Mouse (Mus musculus): ENCODE measurements around the gene Aplp1.
A peak's percentile ranks its signal among the peaks of the same experiment; 100 is the strongest.
"Not testable (repeated sequence)": the region's sequence is repeated elsewhere in the genome, so short reads cannot be mapped to it uniquely, and the experiment has no call there.

Gene Aplp1

DNA sequence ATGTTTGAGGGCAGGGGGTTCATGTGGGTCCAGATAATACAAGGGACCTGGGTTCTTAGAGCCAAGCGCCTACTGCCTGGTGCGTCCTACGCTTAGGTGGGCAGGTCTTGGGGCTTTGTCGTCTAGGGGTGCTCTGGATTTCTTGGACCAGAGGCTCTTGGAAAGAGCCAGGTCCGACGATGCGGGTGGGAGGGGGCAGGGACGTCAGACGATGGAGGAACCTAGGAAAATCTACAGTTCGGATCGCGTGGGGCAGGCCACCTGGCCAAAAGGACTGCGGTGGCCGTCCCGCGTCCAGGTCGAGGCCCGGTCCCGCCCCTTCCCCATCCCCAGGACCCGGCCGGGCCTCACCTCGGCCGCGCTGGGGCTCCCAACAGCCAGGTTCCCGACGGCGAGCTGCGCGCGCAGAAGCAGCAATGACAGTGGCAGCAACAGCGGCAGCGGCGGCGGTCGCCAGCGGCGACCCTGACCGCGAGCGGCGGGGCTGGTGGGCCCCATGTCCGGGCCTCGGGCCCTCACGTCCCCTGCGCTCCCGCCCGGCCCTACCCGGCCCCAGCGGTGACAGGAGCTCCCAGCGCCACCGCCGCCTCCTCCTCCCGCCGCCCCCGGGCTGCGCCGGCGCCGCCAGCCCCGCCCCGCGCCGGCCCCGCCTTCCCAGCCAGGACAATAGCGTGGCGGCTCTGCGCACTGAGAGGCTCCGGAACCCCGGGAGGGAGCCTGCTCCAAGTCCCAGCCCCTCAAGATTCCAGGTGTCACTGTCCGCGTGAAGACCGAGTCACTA, at the start of gene Aplp1:
Gene Aplp1 (minus strand): TSS at position 565 of the 781 bp plus-strand sequence.
- DNase-seq (ENCODE audit: extremely low read depth, insufficient read length, low spot score): no peak

DNA sequence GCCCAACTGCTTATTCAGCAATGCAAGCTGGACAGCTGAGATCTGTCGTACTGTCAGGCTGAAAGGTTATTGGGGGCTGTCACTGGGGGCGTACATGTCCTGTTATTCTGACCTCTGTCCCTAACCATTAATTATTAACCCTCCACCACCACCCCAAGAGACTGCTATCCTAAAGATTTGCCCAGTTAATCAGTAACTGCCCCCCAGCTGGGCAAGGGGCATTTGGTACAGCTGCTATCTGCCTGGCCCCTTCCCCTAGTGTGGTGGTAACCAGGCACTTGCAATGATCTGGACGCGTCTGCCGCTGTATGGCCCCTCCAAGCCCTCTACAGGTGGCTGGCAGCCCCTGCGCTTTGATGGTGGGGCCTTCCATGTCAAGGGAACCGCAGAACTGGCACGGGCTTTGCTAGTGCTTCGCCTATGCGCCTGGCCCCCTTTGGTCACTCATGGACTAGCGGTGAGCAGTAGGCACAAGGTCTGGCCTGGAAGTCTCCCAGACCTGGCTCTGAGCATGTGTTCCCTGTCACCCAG, 48.1 kb upstream of the Aplp1 start, which contains the start of gene Prodh2:
Gene Prodh2 (plus strand): TSS at position 222 of the 531 bp plus-strand sequence.
- no peak for DNase-seq (ENCODE audit: extremely low read depth, insufficient read length, low spot score)

DNA sequence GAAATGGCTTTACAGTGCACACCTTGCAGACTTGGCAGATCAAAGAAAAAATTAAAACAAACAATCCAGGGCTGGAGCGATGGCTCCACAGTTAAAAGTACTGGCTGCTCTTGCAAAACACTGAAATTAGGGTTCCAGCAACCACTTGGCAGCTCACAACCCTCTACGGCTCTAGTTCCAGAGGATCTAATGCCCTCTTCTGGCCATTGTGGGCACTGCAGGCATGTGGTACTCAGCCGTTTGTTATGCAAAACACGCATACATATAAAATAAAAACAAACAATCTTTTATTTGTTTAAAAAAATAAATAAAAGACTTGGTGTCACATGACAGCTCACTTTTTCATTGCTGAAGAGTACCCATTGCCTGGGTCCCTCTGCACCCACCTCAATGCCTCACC, 47.4 kb upstream of the Aplp1 start:
- DNase-seq (ENCODE audit: extremely low read depth, insufficient read length, low spot score): peak; percentile 22

DNA sequence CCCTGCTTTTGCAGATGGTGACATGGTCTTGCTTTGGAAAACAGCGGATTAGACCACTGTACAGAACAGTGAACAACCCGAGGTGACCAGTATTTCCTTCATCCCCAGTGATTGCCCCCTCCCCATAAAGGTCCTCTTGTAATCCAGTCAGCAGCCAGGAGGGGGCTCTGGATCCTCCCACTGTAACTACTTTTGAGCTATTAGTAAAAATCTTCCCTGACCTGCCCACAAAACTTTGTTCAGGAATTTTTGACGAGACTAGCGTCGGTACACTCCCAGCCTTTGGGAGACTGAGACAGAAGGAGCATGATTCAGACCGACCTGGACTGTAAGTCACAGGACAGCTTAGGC, 45.6 kb upstream of the Aplp1 start:
- no peak for DNase-seq (ENCODE audit: extremely low read depth, insufficient read length, low spot score)

DNA sequence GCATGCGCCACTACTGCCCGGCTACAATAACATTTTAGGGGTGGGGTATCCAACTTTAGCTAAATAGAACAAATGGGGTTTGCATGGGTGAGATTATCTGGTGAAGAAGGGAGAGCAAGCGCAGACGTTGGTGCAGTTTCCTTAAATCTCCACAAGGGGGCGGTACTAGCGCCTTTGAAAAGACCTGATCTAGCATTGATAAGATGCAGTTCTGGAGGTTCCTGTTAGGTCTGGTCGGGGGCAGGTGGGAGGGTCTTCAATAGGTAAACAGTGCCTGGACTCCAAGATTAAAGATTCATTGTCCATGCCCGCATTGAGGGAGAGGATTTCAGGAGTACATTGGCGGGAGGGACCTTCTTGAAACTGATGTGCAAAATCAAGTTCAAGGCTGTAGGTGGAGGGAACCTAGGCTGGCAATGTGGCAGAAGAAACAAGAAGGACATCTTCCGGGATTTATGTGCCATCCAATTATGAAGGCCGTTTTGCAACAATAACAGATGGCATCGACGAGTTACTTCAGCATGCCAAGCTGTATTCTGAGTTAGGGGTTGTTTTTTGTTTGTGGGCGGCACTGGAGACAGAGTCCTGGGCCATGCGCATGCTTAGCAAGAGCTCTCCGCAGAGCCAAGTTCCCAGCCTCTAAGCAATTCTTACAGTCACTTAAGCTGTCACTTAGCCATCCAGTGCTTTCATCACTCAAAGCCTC, 45.1 kb upstream of the Aplp1 start:
- no peak for DNase-seq (ENCODE audit: extremely low read depth, insufficient read length, low spot score)

DNA sequence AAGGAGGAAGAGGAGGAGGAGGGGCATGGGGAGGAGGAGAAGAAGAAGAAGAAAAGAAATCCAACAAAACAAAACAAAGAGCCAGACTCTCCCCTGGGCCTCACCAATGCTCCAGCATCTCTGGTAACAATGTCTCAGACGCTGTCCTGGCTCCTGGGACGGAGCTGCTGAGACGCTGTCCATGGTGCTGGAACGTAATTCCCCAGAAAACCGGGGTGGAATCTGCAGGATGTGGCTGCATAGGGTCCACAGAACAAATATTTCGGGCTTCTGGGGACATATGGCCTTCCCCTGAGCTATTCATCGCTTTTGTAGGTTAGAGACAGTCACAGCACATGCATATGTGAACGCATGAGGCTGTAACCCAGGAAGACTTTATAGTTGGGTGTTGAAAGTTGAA, 38.9 kb upstream of the Aplp1 start:
- no peak for DNase-seq (ENCODE audit: extremely low read depth, insufficient read length, low spot score)

DNA sequence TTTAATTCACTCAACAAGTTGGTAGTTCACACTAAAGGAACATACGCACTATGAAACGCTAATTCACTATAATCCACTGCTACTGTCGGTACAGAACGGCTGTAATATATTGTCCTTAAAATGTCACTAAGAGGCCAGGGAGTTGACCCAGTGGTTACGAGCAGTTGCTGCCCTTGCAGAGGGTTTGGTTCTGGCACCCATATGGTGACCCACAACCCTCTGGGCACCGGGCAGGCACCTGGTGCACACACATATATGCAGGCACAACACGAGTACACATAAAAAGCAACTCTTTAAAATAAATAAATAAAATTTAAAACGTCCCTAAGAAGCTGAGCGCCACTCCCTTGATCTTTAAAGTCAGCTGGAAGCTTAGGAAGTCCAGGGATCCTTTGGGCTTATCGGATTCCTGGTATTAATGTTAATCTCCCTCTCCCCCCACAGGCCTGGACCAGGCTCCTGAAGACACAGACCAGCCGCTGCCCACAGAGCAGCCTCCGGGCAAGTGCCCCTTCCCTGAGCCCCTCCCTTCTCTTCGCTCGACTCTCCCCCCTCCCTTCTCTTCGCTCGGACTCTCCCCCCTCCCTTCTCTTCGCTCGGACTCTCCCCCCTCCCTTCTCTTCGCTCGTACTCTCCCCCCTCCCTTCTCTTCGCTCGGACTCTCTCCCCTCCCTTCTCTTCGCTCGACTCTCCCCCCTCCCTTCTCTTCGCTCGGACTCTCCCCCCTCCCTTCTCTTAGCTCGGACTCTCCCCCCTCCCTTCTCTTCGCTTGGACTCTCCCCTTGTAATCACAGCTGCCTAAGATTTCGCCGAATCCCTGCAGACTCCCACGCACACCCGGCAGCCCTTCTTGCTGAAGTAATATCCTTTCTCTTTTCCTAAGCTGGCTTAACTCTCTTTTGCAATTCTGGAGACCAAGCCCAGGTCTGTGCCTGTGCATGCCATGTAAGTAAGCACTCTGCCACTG, 32.4 kb upstream of the Aplp1 start:
- DNase-seq (ENCODE audit: extremely low read depth, insufficient read length, low spot score): no peak

DNA sequence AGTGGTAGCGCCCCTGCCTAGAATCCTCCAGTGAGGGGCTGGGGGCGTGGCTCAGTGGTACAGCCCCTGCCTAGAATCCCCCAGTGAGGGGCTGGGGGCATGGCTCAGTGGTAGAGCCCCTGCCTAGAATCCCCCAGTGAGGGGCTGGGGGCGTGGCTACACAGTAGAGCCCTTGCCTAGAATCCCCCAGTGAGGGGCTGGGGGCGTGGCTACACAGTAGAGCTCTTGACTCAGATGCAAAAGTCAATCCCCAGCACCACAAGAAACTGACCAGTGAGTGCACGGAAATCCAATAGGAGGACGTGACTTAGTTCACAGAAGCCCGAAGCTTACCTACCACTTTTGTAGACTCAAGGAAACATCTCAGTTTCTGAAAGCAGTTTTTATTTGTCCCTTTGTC, 30.8 kb upstream of the Aplp1 start:
- not testable (repeated sequence) for DNase-seq (ENCODE audit: extremely low read depth, insufficient read length, low spot score)

DNA sequence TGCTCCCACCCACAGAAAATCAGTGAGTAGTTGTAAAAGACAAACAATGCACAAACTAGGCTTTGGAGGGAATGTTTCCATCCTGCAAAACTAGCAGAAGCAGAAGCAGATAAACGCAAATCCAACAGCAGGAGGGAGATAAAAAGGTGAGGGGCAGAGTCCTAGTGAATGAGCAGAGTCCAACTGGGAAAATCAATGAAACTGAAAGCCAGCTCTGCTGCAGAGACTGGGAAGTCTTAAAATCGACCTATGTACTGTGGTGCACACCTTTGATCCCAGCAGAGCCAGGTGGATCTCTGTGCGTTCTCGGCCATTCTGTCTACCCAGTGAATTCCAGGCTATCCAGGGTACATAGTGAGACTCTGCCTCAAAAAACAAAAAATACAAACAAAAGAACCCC, 29.7 kb upstream of the Aplp1 start:
- no peak for DNase-seq (ENCODE audit: extremely low read depth, insufficient read length, low spot score)

DNA sequence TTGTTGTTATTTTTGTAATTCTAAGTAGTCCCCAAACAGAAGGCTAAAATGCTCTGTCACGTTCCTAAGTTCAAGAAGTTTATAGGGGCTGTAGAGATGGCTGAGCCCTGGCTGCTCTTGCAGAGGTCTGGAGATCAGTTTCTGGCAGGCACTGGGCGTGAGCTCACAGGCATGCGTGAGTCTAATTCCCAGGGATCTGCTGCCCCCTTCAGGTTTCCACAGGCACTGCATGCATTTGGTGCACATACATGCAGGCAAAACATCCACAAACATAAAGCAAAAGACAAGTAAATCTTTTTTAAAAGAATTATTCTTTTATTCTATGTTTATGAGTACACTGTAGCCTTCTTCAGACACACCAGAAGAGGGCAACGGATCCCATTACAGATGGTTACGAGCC, 27.1 kb upstream of the Aplp1 start:
- DNase-seq (ENCODE audit: extremely low read depth, insufficient read length, low spot score): no peak

DNA sequence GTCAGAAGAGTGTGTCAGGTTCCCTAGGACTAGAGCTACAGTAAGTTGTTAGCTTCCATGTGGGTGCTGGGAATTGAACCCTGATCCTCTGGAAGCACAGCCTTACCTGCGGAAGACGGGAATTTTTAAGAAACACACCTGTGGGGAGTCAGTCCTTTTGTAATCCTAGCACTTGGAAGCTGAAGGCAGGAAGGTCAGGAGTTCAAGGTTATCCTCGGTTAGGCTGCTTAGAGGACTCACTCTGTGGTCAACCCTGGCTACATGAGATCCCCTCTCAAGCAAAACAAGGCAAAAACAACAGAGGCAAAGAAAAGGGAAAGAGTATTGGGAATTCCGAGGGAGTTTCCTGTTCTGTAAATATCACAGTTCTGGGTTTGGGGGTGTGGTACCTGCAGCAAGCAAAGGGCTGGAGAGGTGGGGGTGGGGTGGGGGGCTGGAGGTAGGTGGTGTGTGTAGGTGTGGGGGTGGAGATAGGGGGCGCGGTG, 19.5 kb upstream of the Aplp1 start:
- no peak for DNase-seq (ENCODE audit: extremely low read depth, insufficient read length, low spot score)

DNA sequence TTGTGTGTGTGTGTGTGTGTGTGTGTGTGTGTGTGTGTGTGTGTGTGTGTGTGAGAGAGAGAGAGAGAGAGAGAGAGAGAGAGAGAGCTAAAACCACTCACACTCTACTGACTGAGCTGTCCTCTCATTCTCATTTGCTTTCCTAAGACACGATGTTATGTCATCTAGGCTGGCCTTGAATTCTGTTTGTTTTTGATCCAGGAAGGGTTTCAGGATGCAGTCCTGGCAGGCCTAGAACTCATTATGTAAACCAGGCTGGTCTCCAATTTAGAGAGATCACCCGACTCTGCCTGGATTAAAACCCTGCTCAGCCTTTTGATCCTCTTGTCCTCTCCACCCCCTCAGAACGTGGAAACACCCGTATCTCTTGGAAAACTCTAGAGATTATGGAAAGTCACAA, 18.7 kb upstream of the Aplp1 start:
- no peak for DNase-seq (ENCODE audit: extremely low read depth, insufficient read length, low spot score)

DNA sequence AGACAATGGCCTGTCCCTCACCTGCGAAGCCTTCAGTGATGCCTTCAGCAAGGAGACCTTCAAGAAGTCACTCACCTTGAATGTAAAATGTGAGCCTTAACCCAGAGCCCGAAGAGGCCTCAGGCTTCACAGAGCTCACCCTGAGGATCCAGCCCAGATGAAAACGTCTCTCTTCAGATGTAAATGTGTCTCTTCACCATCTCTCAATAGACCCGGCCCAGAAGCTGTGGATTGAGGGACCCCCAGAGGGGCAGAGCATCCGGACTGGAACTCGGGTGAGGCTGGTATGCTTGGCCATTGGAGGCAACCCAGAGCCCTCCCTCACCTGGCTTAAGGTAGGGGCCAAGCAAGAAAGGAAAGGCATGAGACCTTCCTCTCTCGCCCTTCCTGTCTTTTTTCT, 18.2 kb upstream of the Aplp1 start:
- DNase-seq (ENCODE audit: extremely low read depth, insufficient read length, low spot score): no peak

DNA sequence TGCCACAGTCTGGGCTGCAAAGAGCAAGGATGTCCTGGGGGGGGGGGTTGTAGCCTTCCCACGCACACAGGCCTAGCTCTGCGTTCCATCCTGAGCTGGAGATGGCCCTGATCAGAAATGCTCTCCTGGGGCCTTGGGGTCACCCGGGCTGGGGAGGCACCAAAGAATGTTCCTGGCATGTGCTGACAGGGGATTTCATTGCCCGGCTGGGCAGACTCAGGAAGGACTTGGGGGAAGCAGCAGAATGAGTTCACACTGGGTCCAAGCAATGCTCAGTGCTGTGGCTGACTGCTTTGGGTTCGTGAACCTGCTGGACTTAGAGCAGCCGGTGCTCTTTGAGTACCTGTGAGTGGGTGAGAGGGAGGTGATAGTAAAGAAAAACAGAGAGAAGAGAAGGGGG, 14.1 kb upstream of the Aplp1 start:
- DNase-seq (ENCODE audit: extremely low read depth, insufficient read length, low spot score): no peak

DNA sequence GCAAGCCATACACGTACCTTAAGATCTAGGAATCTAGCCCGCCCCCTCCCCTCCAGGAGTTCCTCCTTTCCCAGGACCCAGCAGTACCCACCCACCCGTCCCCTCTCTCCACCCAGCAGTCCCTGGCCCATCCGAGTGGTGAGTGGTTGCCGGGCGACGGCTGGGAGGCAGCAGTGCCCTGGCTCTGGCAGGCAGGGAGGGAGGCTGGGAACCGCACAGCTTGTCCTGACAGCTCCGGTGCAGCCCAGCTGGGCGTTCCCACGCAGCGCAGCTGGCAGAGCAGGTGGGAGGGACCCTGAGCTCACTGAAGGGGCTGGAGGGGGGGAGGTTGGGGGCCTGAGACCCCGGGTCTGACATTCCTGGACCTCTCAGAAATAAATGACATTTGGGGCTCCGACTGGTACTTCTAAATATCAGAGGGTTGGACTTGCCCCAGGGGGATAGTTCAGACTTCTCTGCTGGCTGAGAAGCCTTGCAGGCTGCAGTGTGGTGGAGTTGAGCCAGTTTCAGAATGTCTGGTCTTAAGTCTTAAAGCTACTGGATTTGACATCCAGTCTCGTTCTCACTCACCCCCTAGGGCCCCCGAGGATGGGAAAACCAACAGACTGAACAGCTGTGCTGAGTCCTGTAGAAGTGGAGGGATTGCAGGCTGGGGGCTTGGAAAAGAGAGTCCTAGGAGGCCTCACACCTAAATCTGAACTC, 12.4 kb upstream of the Aplp1 start, which contains the start of the genes Kirrel2 and Nphs1:
Gene Kirrel2 (minus strand): TSS at position 62 of the 702 bp plus-strand sequence.
Gene Nphs1 (plus strand): TSS at position 687 of the 702 bp plus-strand sequence.
- DNase-seq (ENCODE audit: extremely low read depth, insufficient read length, low spot score): no peak

DNA sequence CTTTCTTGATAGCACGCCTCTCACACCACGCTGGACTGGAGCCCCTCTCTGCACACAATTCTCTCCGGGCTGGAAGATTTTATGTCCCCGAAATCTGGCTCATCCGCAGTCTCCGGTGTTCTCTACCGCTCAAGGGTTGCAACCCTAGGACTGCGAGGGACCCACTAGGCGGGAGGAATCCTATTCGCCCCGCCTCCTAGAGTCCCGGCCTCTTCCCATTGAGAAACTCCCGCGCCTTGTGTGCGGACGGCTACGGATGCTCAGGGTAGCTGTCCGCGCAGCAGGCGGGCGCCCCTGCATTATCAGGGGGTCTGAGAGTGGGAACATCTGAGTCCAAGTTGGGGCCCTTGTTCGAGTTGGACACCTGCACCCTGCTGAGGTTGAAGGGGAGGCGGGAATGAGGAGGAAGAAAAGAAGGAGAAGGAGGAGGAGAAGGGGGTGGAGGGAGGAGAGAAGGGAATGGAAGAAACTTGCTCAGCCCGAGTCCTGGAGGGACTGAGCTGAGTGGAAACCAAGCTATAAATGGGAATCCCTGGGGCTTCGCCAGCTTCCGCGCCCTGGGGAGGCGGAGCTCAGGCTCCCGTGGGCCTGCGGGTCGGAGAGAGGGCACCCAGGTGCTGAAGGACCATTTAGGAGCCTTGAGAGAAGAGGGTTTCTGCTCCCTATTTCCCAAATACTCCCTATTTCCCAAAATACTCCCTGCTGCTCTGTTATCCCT, 11.7 kb upstream of the Aplp1 start:
- no peak for DNase-seq (ENCODE audit: extremely low read depth, insufficient read length, low spot score)

DNA sequence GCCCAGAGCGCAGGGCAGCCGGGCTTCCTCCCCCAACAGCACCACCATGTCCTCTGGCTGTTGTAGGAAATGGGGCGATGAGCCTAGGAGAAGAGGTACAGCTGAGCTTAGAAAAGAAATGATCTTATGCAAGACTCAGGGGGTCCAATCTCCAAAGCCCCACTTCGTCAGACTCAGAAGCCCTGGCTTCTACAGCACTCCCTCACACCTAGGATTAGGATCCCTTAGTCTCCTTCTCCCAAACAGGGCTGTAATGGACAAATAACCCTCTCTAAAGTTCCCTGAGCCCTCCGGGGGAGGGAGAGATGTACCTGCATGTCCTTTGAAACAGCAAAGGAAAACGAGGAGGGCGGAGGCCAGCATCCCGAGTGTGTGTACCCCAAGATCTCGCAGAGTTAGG, 11.2 kb upstream of the Aplp1 start:
- no peak for DNase-seq (ENCODE audit: extremely low read depth, insufficient read length, low spot score)

DNA sequence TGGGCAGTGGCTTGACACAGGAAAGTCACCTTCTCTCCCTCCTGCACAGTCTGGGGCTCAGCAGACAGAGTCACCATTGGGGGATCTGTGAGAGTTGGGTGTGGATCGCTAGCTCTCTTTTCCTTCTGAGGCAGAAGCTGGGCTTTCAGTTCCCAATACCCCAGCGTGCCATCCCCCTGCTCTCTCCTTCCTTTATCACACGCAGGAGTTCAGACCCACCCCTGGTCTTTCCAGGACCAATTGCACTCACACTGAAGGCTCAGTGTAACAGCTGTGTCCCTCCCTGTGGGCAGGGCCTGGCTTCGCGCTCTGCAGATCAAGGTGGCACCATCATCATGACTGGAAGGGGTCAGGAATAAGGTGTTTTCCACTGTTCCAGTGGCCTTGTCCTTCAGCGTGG, 8.9 kb upstream of the Aplp1 start:
- no peak for DNase-seq (ENCODE audit: extremely low read depth, insufficient read length, low spot score)

DNA sequence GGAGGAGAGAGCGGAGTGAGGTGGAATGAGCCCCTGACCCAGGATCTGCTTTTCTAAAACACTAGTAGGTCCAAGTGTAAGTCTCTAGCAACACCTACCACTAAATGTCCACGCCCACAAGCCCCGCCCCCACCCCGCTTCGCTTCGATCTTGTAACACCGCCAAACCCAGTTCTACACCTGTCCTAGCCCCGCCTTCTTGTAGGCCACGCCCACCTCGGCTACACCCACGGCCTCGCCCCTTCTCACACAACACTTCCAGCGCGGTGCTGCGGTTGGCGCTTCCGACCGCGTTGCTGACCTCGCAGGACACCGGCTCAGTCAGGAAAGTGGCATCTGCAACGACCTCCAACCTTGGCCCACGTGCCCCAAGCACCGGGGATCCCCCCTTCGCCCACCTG, 8.4 kb upstream of the Aplp1 start:
- no peak for DNase-seq (ENCODE audit: extremely low read depth, insufficient read length, low spot score)

All from 3134 (cell line).